Mouse (Mus musculus): ENCODE data around the gene Sh2d6. TPM values are rescaled to one million over a fixed set of nuclear protein-coding genes. Genes with fewer than 3 reads are reported as not detected.

Gene Sh2d6
- polyA plus RNA-seq, 1 experiment = 0.09 TPM

DNA sequence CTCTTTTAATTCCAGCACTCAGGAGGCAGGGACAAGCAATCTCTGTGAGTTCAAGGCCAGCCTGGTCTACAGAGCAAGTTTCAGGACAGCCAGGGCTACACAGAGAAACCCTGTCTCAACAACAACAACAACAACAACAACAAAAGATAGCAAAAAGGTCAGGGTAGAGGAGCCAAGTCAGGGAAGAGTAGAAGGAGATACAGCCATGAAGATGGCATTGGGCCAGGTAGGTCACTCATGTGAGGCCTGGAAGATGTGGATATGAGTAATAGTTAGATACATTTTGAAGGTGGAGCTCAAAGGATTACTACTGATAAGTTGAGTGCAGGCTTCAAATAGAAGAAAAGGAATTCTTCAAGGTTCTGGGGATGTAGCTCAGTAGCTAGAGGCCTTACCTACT, 18.2 kb downstream of the Sh2d6 start:
- no peak overlapping the region; the same call in 1 of the 2 replicates for H3K27ac ChIP-seq (ENCODE audit: insufficient read depth, low read depth, low read length)
- H3K36me3 ChIP-seq (ENCODE audit: control insufficient read depth, insufficient read depth, low read length) = no peaks in the 10 kb centered on the region
- no peak for DNase-seq
- H3K4me1 ChIP-seq (ENCODE audit: control insufficient read depth, insufficient read depth, low read length) = peaks cover 22% of the 10 kb centered on the region
- TF ChIP-seq POLR2A (IDR thresholded peaks at IDR 0.05; ENCODE audit: low read depth, low read length) = no peak
- TF ChIP-seq CTCF (conservative IDR thresholded peaks at IDR 0.05; ENCODE audit: insufficient read depth, insufficient read length, low read depth, low read length) = no peak
- H3K4me3 ChIP-seq (ENCODE audit: insufficient read depth, low read depth, low read length) = no peak overlapping the region
- H3K27me3 ChIP-seq (replicated peaks; ENCODE audit: control insufficient read depth, insufficient read depth, low read length) = no peaks in the 10 kb centered on the region

- TF ChIP-seq POLR2A (IDR thresholded peaks at IDR 0.05; ENCODE audit: low read depth, low read length) (no peak), CTCF (conservative IDR thresholded peaks at IDR 0.05; ENCODE audit: insufficient read depth, insufficient read length, low read depth, low read length) (no peak)
- Histone ChIP-seq H3K4me3 (ENCODE audit: insufficient read depth, low read depth, low read length) (no peak overlapping the region), H3K36me3 (ENCODE audit: control insufficient read depth, insufficient read depth, low read length) (no peaks in the 10 kb centered on the region), H3K27me3 (replicated peaks; ENCODE audit: control insufficient read depth, insufficient read depth, low read length) (no peaks in the 10 kb centered on the region), H3K27ac (ENCODE audit: insufficient read depth, low read depth, low read length) (no peak overlapping the region), H3K4me1 (ENCODE audit: control insufficient read depth, insufficient read depth, low read length) (peaks cover under 1% of the 10 kb centered on the region)
- WGBS = 48% methylated on average over 5 of the region's 5 CpGs
- DNase-seq = no peak
These were observed 22.6 kb downstream of the Sh2d6 start for GRCm38 (mm10) chr6:72498950-72499349.

- H3K36me3 ChIP-seq (ENCODE audit: control insufficient read depth, insufficient read depth, low read length) = no peaks in the 10 kb centered on the region
- peaks cover 12% of the 10 kb centered on the region for H3K4me1 ChIP-seq (ENCODE audit: control insufficient read depth, insufficient read depth, low read length)
- DNase-seq = peak; percentile 44
- 51% methylated on average over 6 of the region's 6 CpGs for WGBS
- no peaks in the 10 kb centered on the region for H3K27me3 ChIP-seq (replicated peaks; ENCODE audit: control insufficient read depth, insufficient read depth, low read length)
- H3K27ac ChIP-seq (ENCODE audit: insufficient read depth, low read depth, low read length) = peak overlapping the region; percentile 41
- no peak overlapping the region for H3K4me3 ChIP-seq (ENCODE audit: insufficient read depth, low read depth, low read length)
- TF ChIP-seq POLR2A (IDR thresholded peaks at IDR 0.05; ENCODE audit: low read depth, low read length) = no peak
- TF ChIP-seq CTCF (conservative IDR thresholded peaks at IDR 0.05; ENCODE audit: insufficient read depth, insufficient read length, low read depth, low read length) = no peak
These were observed 28.6 kb downstream of the Sh2d6 start for GRCm38 (mm10) chr6:72492892-72493291.

GRCm38 (mm10) chr6:72491151-72491550, 30.4 kb downstream of the Sh2d6 start:
- Histone ChIP-seq H3K36me3 (ENCODE audit: control insufficient read depth, insufficient read depth, low read length) (no peaks in the 10 kb centered on the region), H3K4me1 (ENCODE audit: control insufficient read depth, insufficient read depth, low read length) (peaks cover 18% of the 10 kb centered on the region), H3K27me3 (replicated peaks; ENCODE audit: control insufficient read depth, insufficient read depth, low read length) (no peaks in the 10 kb centered on the region), H3K27ac (ENCODE audit: insufficient read depth, low read depth, low read length) (no peak overlapping the region), H3K4me3 (ENCODE audit: insufficient read depth, low read depth, low read length) (no peak overlapping the region)
- TF ChIP-seq POLR2A (IDR thresholded peaks at IDR 0.05; ENCODE audit: low read depth, low read length) = no peak
- TF ChIP-seq CTCF (conservative IDR thresholded peaks at IDR 0.05; ENCODE audit: insufficient read depth, insufficient read length, low read depth, low read length) = no peak
- DNase-seq = no peak
- WGBS = 57% methylated on average over 3 of the region's 3 CpGs

GRCm38 (mm10) chr6:72489534-72489933, 32.0 kb downstream of the Sh2d6 start:
- no peaks in the 10 kb centered on the region for H3K36me3 ChIP-seq (ENCODE audit: control insufficient read depth, insufficient read depth, low read length)
- no peak overlapping the region for H3K27ac ChIP-seq (ENCODE audit: insufficient read depth, low read depth, low read length)
- no peak for TF ChIP-seq POLR2A (IDR thresholded peaks at IDR 0.05; ENCODE audit: low read depth, low read length)
- TF ChIP-seq CTCF (conservative IDR thresholded peaks at IDR 0.05; ENCODE audit: insufficient read depth, insufficient read length, low read depth, low read length) = no peak
- no peak overlapping the region for H3K4me3 ChIP-seq (ENCODE audit: insufficient read depth, low read depth, low read length)
- no peaks in the 10 kb centered on the region for H3K27me3 ChIP-seq (replicated peaks; ENCODE audit: control insufficient read depth, insufficient read depth, low read length)
- no peak for DNase-seq
- peaks cover 23% of the 10 kb centered on the region for H3K4me1 ChIP-seq (ENCODE audit: control insufficient read depth, insufficient read depth, low read length)

DNA sequence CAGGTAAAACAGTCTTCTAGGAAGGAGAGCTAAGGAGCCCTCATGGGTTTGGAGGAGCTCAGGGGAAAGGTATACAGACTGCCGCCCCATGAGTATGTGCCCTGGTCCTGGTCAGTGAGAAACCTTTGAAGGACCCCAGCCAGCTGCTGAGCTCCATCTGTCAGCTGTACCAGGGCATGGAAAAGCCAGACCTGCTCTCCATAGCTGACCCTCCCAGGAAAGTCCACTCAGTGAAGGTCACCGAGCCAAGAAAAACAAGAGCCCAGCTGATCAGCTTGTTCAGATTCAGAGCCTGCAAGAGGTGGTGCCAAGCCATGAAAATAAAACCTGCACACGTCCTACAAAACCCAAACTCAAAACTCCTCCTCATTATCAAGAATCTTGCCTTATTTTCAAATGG, 32.7 kb downstream of the Sh2d6 start:
- WGBS = 34% methylated on average over 3 of the region's 3 CpGs
- peaks cover 23% of the 10 kb centered on the region for H3K4me1 ChIP-seq (ENCODE audit: control insufficient read depth, insufficient read depth, low read length)
- H3K27ac ChIP-seq (ENCODE audit: insufficient read depth, low read depth, low read length) = peak overlapping the region; percentile 2; the same call in 1 of the 2 replicates
- TF ChIP-seq CTCF (conservative IDR thresholded peaks at IDR 0.05; ENCODE audit: insufficient read depth, insufficient read length, low read depth, low read length) = no peak
- no peak for TF ChIP-seq POLR2A (IDR thresholded peaks at IDR 0.05; ENCODE audit: low read depth, low read length)
- no peaks in the 10 kb centered on the region for H3K27me3 ChIP-seq (replicated peaks; ENCODE audit: control insufficient read depth, insufficient read depth, low read length)
- DNase-seq = peak; percentile 83
- H3K36me3 ChIP-seq (ENCODE audit: control insufficient read depth, insufficient read depth, low read length) = no peaks in the 10 kb centered on the region
- no peak overlapping the region for H3K4me3 ChIP-seq (ENCODE audit: insufficient read depth, low read depth, low read length)

GRCm38 (mm10) chr6:72487282-72487681, 34.2 kb downstream of the Sh2d6 start:
- Histone ChIP-seq H3K27ac (ENCODE audit: insufficient read depth, low read depth, low read length) (no peak overlapping the region), H3K4me1 (ENCODE audit: control insufficient read depth, insufficient read depth, low read length) (peaks cover 19% of the 10 kb centered on the region), H3K27me3 (replicated peaks; ENCODE audit: control insufficient read depth, insufficient read depth, low read length) (no peaks in the 10 kb centered on the region), H3K36me3 (ENCODE audit: control insufficient read depth, insufficient read depth, low read length) (no peaks in the 10 kb centered on the region), H3K4me3 (ENCODE audit: insufficient read depth, low read depth, low read length) (no peak overlapping the region)
- no peak for DNase-seq
- whole genome bisulfite sequencing = 56% methylated on average over 3 of the region's 3 CpGs
- no peak for TF ChIP-seq POLR2A (IDR thresholded peaks at IDR 0.05; ENCODE audit: low read depth, low read length)

DNA sequence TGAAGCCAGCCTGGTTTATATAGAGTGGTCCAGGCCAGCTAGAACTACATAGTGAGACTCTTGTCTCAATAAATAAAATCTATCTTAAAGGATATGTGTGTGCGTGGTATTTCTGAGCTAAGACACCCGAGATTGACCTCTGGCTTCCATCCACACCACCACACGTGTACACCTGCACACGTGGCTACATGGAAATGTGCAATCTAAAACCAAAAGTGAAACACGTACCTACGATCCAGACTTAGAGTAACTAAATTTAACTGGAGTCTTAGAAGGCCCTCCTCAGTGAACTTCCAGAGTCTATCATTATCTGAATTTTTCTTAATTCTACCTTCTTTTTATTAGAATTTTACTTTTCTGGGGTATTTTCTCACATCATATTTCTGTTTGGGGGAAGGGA, 35.2 kb downstream of the Sh2d6 start:
- DNase-seq = no peak
- H3K27ac ChIP-seq (ENCODE audit: insufficient read depth, low read depth, low read length) = no peak overlapping the region
- TF ChIP-seq POLR2A (IDR thresholded peaks at IDR 0.05; ENCODE audit: low read depth, low read length) = no peak
- no peak for TF ChIP-seq CTCF (conservative IDR thresholded peaks at IDR 0.05; ENCODE audit: insufficient read depth, insufficient read length, low read depth, low read length)
- H3K4me3 ChIP-seq (ENCODE audit: insufficient read depth, low read depth, low read length) = no peak overlapping the region
- no peaks in the 10 kb centered on the region for H3K27me3 ChIP-seq (replicated peaks; ENCODE audit: control insufficient read depth, insufficient read depth, low read length)
- peaks cover 19% of the 10 kb centered on the region for H3K4me1 ChIP-seq (ENCODE audit: control insufficient read depth, insufficient read depth, low read length)
- no peaks in the 10 kb centered on the region for H3K36me3 ChIP-seq (ENCODE audit: control insufficient read depth, insufficient read depth, low read length)
- WGBS = 91% methylated on average over 6 of the region's 6 CpGs

Data from kidney, adult 2 months (tissue).